Mouse (Mus musculus): ENCODE data around the gene Tbc1d4. TPM values are rescaled to one million over a fixed set of nuclear protein-coding genes. Genes with fewer than 3 reads are reported as not detected.

Tbc1d4 gene
- total and polyA plus RNA-seq, 3 experiments, result 20.6 to 72.9 (median 71.0) TPM

DNA sequence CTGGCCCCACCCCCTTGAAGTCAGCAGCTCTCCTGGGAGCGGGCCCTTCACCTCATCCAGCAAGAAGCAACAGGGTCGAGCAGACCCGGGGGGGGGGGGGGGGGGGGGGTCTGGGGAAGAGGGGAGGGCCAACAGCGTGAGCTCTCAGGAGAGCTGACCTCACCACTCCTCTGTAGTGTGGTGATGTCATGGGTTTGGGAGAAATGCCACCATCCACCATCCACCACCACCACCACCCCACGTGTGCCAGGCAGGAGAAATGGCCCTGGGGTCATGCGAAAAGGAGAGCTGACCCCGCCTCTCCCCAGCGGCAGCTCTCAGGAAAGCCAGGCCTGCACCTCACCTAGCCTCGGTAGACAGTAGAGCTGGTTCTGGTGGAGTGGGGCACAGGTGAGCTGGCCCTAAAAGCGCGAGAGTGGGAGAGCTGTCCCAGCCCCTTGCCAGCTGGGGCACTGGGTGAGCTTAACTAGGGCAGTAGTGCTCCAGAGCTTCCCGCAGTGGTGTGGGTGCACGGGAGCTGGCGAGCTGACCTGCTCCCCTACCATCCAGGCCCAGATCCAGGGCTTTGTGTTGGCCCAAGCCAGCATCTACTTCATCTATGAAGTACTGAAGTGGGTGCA lies 11.8 kb downstream of the Tbc1d4 start:
- in situ Hi-C loops (cut with MboI; ENCODE audit: low pct_ligation_motif_present, low pct_unique_long_range_greater_than_20kb, low sequenced_read_pairs), result no loop called here
- DNase-seq (ENCODE audit: extremely low read depth), result no peak
- Histone ChIP-seq H3K9ac (ENCODE audit: insufficient read depth, low read depth) (no peak overlapping the region), H3K27me3 (replicated peaks) (no peaks in the 10 kb centered on the region), H3K4me1 (ENCODE audit: control insufficient read depth in 1 of 2, insufficient read depth in 2 of 2) (no peaks in the 10 kb centered on the region), H3K36me3 (replicated peaks in 1 of 2; ENCODE audit: control insufficient read depth in 1 of 2, insufficient read depth in 1 of 2, low read length in 1 of 2) (peaks cover 0 to 60% of the 10 kb centered on the region in 2 experiments), H3K4me2 (ENCODE audit: insufficient read depth, low read depth, poor library complexity, severe bottlenecking) (no peak overlapping the region), H3K79me2 (replicated peaks; ENCODE audit: control insufficient read depth, extremely low read depth, insufficient read depth, poor library complexity, severe bottlenecking) (no peaks in the 10 kb centered on the region), H3K9me3 (replicated peaks; ENCODE audit: low read length) (no peaks in the 10 kb centered on the region), H3K27ac (ENCODE audit: insufficient read depth, low read depth) (no peak overlapping the region), H3K4me3 (replicated peaks in 1 of 3; ENCODE audit: low read depth in 2 of 3, low read length in 2 of 3, poor library complexity in 1 of 3) (no peak overlapping the region)
- dilution Hi-C loops (cut with MboI; ENCODE audit: extremely low pct_ligation_motif_present, extremely low pct_unique_long_range_greater_than_20kb, low sequenced_read_pairs), result no loop called here
- TF ChIP-seq IRF4 (IDR thresholded peaks at IDR 0.05; ENCODE audit: low read depth, low read length) (no peak), MXI1 (IDR thresholded peaks at IDR 0.05; ENCODE audit: low read depth, low read length) (no peak), CTCF (conservative IDR thresholded peaks at IDR 0.05 in 1 of 2, IDR thresholded peaks at IDR 0.05 in 1 of 2; ENCODE audit: low read depth in 2 of 2, low read length in 2 of 2) (no peak), MAFK (IDR thresholded peaks at IDR 0.05; ENCODE audit: insufficient replicate concordance, low read length) (no peak), MEF2A (IDR thresholded peaks at IDR 0.05; ENCODE audit: borderline replicate concordance, low read depth, low read length) (no peak), RCOR1 (conservative IDR thresholded peaks at IDR 0.05; ENCODE audit: low read depth, low read length) (no peak), JUN (IDR thresholded peaks at IDR 0.05; ENCODE audit: insufficient read depth, low read depth, low read length) (no peak), ELF1 (IDR thresholded peaks at IDR 0.05; ENCODE audit: low read depth, low read length) (no peak), USF1 (IDR thresholded peaks at IDR 0.05; ENCODE audit: low read depth, low read length) (no peak), ZNF384 (IDR thresholded peaks at IDR 0.05; ENCODE audit: low read depth, low read length) (no peak), CHD2 (IDR thresholded peaks at IDR 0.05; ENCODE audit: low read length) (no peak), ZMIZ1 (IDR thresholded peaks at IDR 0.05; ENCODE audit: low read depth, low read length) (no peak), MAZ (IDR thresholded peaks at IDR 0.05; ENCODE audit: low read depth, low read length) (no peak), ZKSCAN1 (IDR thresholded peaks at IDR 0.05; ENCODE audit: borderline replicate concordance, low read depth, low read length) (no peak), MYC (IDR thresholded peaks at IDR 0.05; ENCODE audit: low read depth, low read length) (no peak)

DNA sequence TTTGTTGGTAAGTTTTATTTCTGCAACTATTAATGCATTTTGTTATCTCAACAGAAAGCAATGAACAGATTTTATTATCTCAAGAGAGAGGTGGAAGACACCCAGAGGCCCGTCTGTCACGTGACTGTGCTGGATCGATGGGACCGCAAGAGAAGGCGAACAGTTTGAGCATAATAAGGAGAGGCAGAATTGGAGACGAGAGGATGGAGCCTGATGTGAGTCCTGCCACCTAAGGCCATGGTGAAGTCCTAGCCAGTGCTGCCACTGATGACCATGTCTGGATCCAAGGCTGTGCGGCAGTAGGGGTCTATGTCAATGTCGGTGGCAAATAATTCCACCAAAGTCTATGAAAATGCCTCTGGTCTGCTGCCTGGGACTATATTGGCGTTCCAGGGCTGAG lies 12.3 kb downstream of the Tbc1d4 start:
- Histone ChIP-seq H3K4me3 (replicated peaks in 1 of 3; ENCODE audit: low read depth in 2 of 3, low read length in 2 of 3, poor library complexity in 1 of 3) (no peak overlapping the region), H3K36me3 (replicated peaks in 1 of 2; ENCODE audit: control insufficient read depth in 1 of 2, insufficient read depth in 1 of 2, low read length in 1 of 2) (peaks cover 0 to 60% of the 10 kb centered on the region in 2 experiments), H3K27me3 (replicated peaks) (no peaks in the 10 kb centered on the region), H3K9ac (ENCODE audit: insufficient read depth, low read depth) (no peak overlapping the region), H3K27ac (ENCODE audit: insufficient read depth, low read depth) (no peak overlapping the region), H3K4me1 (ENCODE audit: control insufficient read depth in 1 of 2, insufficient read depth in 2 of 2) (no peaks in the 10 kb centered on the region), H3K4me2 (ENCODE audit: insufficient read depth, low read depth, poor library complexity, severe bottlenecking) (no peak overlapping the region), H3K9me3 (replicated peaks; ENCODE audit: low read length) (no peaks in the 10 kb centered on the region), H3K79me2 (replicated peaks; ENCODE audit: control insufficient read depth, extremely low read depth, insufficient read depth, poor library complexity, severe bottlenecking) (no peaks in the 10 kb centered on the region)
- in situ Hi-C loops (cut with MboI; ENCODE audit: low pct_ligation_motif_present, low pct_unique_long_range_greater_than_20kb, low sequenced_read_pairs), result no loop called here
- DNase-seq (ENCODE audit: extremely low read depth), result no peak
- dilution Hi-C loops (cut with MboI; ENCODE audit: extremely low pct_ligation_motif_present, extremely low pct_unique_long_range_greater_than_20kb, low sequenced_read_pairs), result no loop called here
- TF ChIP-seq RAD21 (IDR thresholded peaks at IDR 0.05; ENCODE audit: low read depth, low read length) (no peak), RCOR1 (conservative IDR thresholded peaks at IDR 0.05; ENCODE audit: low read depth, low read length) (no peak), ELF1 (IDR thresholded peaks at IDR 0.05; ENCODE audit: low read depth, low read length) (no peak), GABPA (IDR thresholded peaks at IDR 0.05; ENCODE audit: insufficient replicate concordance, low read depth, low read length) (no peak), POLR2A (IDR thresholded peaks at IDR 0.05; ENCODE audit: low read depth, low read length) (no peak), EP300 (IDR thresholded peaks at IDR 0.05; ENCODE audit: low read length) (no peak), HCFC1 (IDR thresholded peaks at IDR 0.05; ENCODE audit: low read depth, low read length) (no peak), JUN (IDR thresholded peaks at IDR 0.05; ENCODE audit: insufficient read depth, low read depth, low read length) (no peak), CTCF (conservative IDR thresholded peaks at IDR 0.05 in 1 of 2, IDR thresholded peaks at IDR 0.05 in 1 of 2; ENCODE audit: low read depth in 2 of 2, low read length in 2 of 2) (no peak), USF2 (conservative IDR thresholded peaks at IDR 0.05; ENCODE audit: low read depth, low read length) (no peak), IRF4 (IDR thresholded peaks at IDR 0.05; ENCODE audit: low read depth, low read length) (no peak), MEF2A (IDR thresholded peaks at IDR 0.05; ENCODE audit: borderline replicate concordance, low read depth, low read length) (no peak), BHLHE40 (IDR thresholded peaks at IDR 0.05; ENCODE audit: low read depth, low read length) (no peak), UBTF (IDR thresholded peaks at IDR 0.05; ENCODE audit: low read depth, low read length) (no peak), JUND (conservative IDR thresholded peaks at IDR 0.05; ENCODE audit: low read depth, low read length) (no peak), MAZ (IDR thresholded peaks at IDR 0.05; ENCODE audit: low read depth, low read length) (no peak), ZC3H11A (IDR thresholded peaks at IDR 0.05; ENCODE audit: low read depth, low read length) (no peak)

Data from CH12.LX (cell line).